Mouse (Mus musculus): ENCODE data around the gene Slc35f1. TPM values are rescaled to one million over a fixed set of nuclear protein-coding genes. Genes with fewer than 3 reads are reported as not detected.

The Slc35f1 gene
- total RNA-seq, 2 experiments from 2014 or later = 46.3 to 46.6 TPM

GRCm38 (mm10) chr10:52726674-52727073, 36.3 kb downstream of the Slc35f1 start:
- no peak overlapping the region for H3K27ac ChIP-seq
- TF ChIP-seq CTCF (IDR thresholded peaks at IDR 0.05) = no peak
- no peak overlapping the region for H3K4me3 ChIP-seq
- intact Hi-C loops (cut with DNase I) = no loop called here
- DNase-seq (ENCODE audit: extremely low spot score in 1 of 2, low spot score in 2 of 2) = no peak

GRCm38 (mm10) chr10:52742671-52743379, 52.5 kb downstream of the Slc35f1 start:
- intact Hi-C loops (cut with DNase I) = no loop called here
- Histone ChIP-seq H3K4me3 (no peak overlapping the region), H3K27ac (no peak overlapping the region)
- peak in 1 of 2 experiments; percentile 22 for DNase-seq (ENCODE audit: extremely low spot score in 1 of 2, low spot score in 2 of 2)
- TF ChIP-seq CTCF (IDR thresholded peaks at IDR 0.05) = no peak

- TF ChIP-seq CTCF (IDR thresholded peaks at IDR 0.05) = no peak
- DNase-seq (ENCODE audit: extremely low spot score in 1 of 2, low spot score in 2 of 2) = no peak
- Histone ChIP-seq H3K27ac (no peak overlapping the region), H3K4me3 (no peak overlapping the region)
- intact Hi-C loops (cut with DNase I) = no loop called here
Measured at GRCm38 (mm10) chr10:52743831-52744230, 53.5 kb downstream of the Slc35f1 start.

GRCm38 (mm10) chr10:52748028-52748597, 57.8 kb downstream of the Slc35f1 start:
- Histone ChIP-seq H3K4me3 (no peak overlapping the region), H3K27ac (no peak overlapping the region)
- no peak for TF ChIP-seq CTCF (IDR thresholded peaks at IDR 0.05)
- intact Hi-C loops (cut with DNase I) = no loop called here
- DNase-seq (ENCODE audit: extremely low spot score in 1 of 2, low spot score in 2 of 2) = no peak

- Histone ChIP-seq H3K4me3 (no peak overlapping the region), H3K27ac (no peak overlapping the region)
- no peak for DNase-seq (ENCODE audit: extremely low spot score in 1 of 2, low spot score in 2 of 2)
- no peak for TF ChIP-seq CTCF (IDR thresholded peaks at IDR 0.05)
- intact Hi-C loops (cut with DNase I) = no loop called here
Measured at GRCm38 (mm10) chr10:52755949-52756679, 65.8 kb downstream of the Slc35f1 start.

GRCm38 (mm10) chr10:52757496-52758260, 67.3 kb downstream of the Slc35f1 start:
- intact Hi-C loops (cut with DNase I) = no loop called here
- H3K27ac ChIP-seq = no peak overlapping the region
- no peak overlapping the region for H3K4me3 ChIP-seq
- DNase-seq (ENCODE audit: extremely low spot score in 1 of 2, low spot score in 2 of 2) = no peak
- no peak for TF ChIP-seq CTCF (IDR thresholded peaks at IDR 0.05)

GRCm38 (mm10) chr10:52758589-52758988, 68.3 kb downstream of the Slc35f1 start:
- DNase-seq (ENCODE audit: extremely low spot score in 1 of 2, low spot score in 2 of 2) = no peak
- H3K27ac ChIP-seq = no peak overlapping the region
- TF ChIP-seq CTCF (IDR thresholded peaks at IDR 0.05) = peak; percentile 69
- intact Hi-C loops (cut with DNase I) = no loop called here
- H3K4me3 ChIP-seq = no peak overlapping the region

GRCm38 (mm10) chr10:52760527-52760926, 70.2 kb downstream of the Slc35f1 start:
- H3K4me3 ChIP-seq = no peak overlapping the region
- no peak overlapping the region for H3K27ac ChIP-seq
- no peak for TF ChIP-seq CTCF (IDR thresholded peaks at IDR 0.05)
- intact Hi-C loops (cut with DNase I) = no loop called here
- DNase-seq (ENCODE audit: extremely low spot score in 1 of 2, low spot score in 2 of 2) = no peak

GRCm38 (mm10) chr10:52779926-52780485, 89.7 kb downstream of the Slc35f1 start:
- peak overlapping the region; percentile 28; the same call in 1 of the 2 replicates for H3K27ac ChIP-seq
- no peak for TF ChIP-seq CTCF (IDR thresholded peaks at IDR 0.05)
- intact Hi-C loops (cut with DNase I) = no loop called here
- peak in 1 of 2 experiments; percentile 28 for DNase-seq (ENCODE audit: extremely low spot score in 1 of 2, low spot score in 2 of 2)
- H3K4me3 ChIP-seq = no peak overlapping the region

- no peak overlapping the region for H3K4me3 ChIP-seq
- DNase-seq (ENCODE audit: extremely low spot score in 1 of 2, low spot score in 2 of 2) = peak; percentile 39 to 49
- intact Hi-C loops (cut with DNase I) = no loop called here
- peak overlapping the region; percentile 4; the same call in 1 of the 2 replicates for H3K27ac ChIP-seq
- no peak for TF ChIP-seq CTCF (IDR thresholded peaks at IDR 0.05)
Measured at GRCm38 (mm10) chr10:52787075-52787474, 96.7 kb downstream of the Slc35f1 start.

- TF ChIP-seq CTCF (IDR thresholded peaks at IDR 0.05) = no peak
- no peak for DNase-seq (ENCODE audit: extremely low spot score in 1 of 2, low spot score in 2 of 2)
- H3K27ac ChIP-seq = no peak overlapping the region
- no peak overlapping the region for H3K4me3 ChIP-seq
- intact Hi-C loops (cut with DNase I) = no loop called here
Measured at GRCm38 (mm10) chr10:52791560-52791959, 101.2 kb downstream of the Slc35f1 start.
